Mouse (Mus musculus) gastrocnemius, adult 18-20 months (tissue): ENCODE data around the gene Ecel1. TPM values are rescaled to one million over a fixed set of nuclear protein-coding genes. Genes with fewer than 3 reads are reported as not detected.
A peak's percentile ranks its signal among the peaks of the same experiment; 100 is the strongest.

Source experiments
- DNase-seq: peaks from one replicate; pipeline ENCODE4 v3.0.0; 2021; ENCODE audit warnings: low spot score
- total RNA-seq, 2 experiments: library from RNA; stranded (reverse); gene quantifications; 2 replicates each; pipeline ENCODE4 v1.2.3; 2021

Ecel1 gene
- total RNA-seq, 2 experiments from 2014 or later: not detected

GRCm38 (mm10) chr1:87171312-87171711 lies 15.0 kb upstream of the Ecel1 start:
- DNase-seq: no peak

GRCm38 (mm10) chr1:87170458-87170857 lies 14.1 kb upstream of the Ecel1 start:
- DNase-seq: no peak

- no peak for DNase-seq
Measured at GRCm38 (mm10) chr1:87164796-87165184, 8.5 kb upstream of the Ecel1 start.

GRCm38 (mm10) chr1:87164164-87164795 lies 8.0 kb upstream of the Ecel1 start:
- no peak for DNase-seq

GRCm38 (mm10) chr1:87159396-87159795 lies 3.1 kb upstream of the Ecel1 start:
- DNase-seq: no peak

GRCm38 (mm10) chr1:87155531-87156198 lies 656 bp downstream of the Ecel1 start:
- no peak for DNase-seq

- DNase-seq: no peak
Measured at GRCm38 (mm10) chr1:87154501-87155120, 1.7 kb downstream of the Ecel1 start.

GRCm38 (mm10) chr1:87153776-87154500 lies 2.4 kb downstream of the Ecel1 start:
- no peak for DNase-seq

- peak; percentile 48 for DNase-seq
Measured at GRCm38 (mm10) chr1:87151286-87151685, 5.0 kb downstream of the Ecel1 start.

- no peak for DNase-seq
Measured at GRCm38 (mm10) chr1:87149422-87149821, 6.9 kb downstream of the Ecel1 start.

GRCm38 (mm10) chr1:87143141-87143540 lies 13.2 kb downstream of the Ecel1 start:
- no peak for DNase-seq

- DNase-seq: peak; percentile 9
Measured at GRCm38 (mm10) chr1:87142456-87142855, 13.9 kb downstream of the Ecel1 start.

- no peak for DNase-seq
Measured at GRCm38 (mm10) chr1:87141550-87141949, 14.8 kb downstream of the Ecel1 start.

GRCm38 (mm10) chr1:87131803-87132202 lies 24.5 kb downstream of the Ecel1 start:
- DNase-seq: no peak

- DNase-seq: no peak
Measured at GRCm38 (mm10) chr1:87127206-87128030, 28.9 kb downstream of the Ecel1 start.

- DNase-seq: no peak
Measured at GRCm38 (mm10) chr1:87124673-87125072, 31.6 kb downstream of the Ecel1 start, which contains the start of gene Akp3. Gene Akp3 (plus strand): TSS chr1:87124973.

GRCm38 (mm10) chr1:87114784-87115183 lies 41.5 kb downstream of the Ecel1 start:
- no peak for DNase-seq

- peak; percentile 37 for DNase-seq
Measured at GRCm38 (mm10) chr1:87111719-87112354, 44.5 kb downstream of the Ecel1 start.

- no peak for DNase-seq
Measured at GRCm38 (mm10) chr1:87108564-87108963, 47.8 kb downstream of the Ecel1 start.

- DNase-seq: no peak
Measured at GRCm38 (mm10) chr1:87106536-87106935, 49.8 kb downstream of the Ecel1 start.

GRCm38 (mm10) chr1:87103936-87104335 lies 52.4 kb downstream of the Ecel1 start:
- DNase-seq: no peak
